Mouse (Mus musculus): ENCODE data around the gene Glb1l2. TPM values are rescaled to one million over a fixed set of nuclear protein-coding genes. Genes with fewer than 3 reads are reported as not detected.

The Glb1l2 gene
- polyA plus RNA-seq, 1 experiment from 2014 or later: 10.2 TPM

DNA sequence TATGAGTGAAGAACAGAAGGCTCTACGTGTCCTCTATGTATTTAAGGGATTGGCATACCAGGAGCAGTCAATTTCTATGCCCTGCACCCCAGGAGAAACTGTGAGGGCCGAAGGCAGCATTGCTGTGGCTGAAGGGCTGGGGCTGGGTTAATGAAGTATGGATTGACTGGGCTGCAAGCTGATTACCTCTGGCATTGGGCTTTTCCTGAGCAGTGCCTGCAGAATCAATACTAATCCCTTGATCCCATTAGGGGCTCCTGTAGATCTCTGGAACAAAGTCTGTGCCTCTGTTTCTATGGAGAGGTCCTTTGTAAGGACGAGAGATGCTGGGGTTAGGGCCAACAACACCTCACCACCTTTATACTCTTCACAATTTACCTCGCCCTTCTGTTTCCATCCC is 59.1 kb downstream of the Glb1l2 start:
- Histone ChIP-seq H3K9me3 (ENCODE audit: control insufficient read depth, low read length) (no peaks in the 10 kb centered on the region), H3K36me3 (ENCODE audit: control insufficient read depth, insufficient read depth, low read length) (no peaks in the 10 kb centered on the region), H3K4me1 (replicated peaks; ENCODE audit: control insufficient read depth, insufficient read depth) (no peaks in the 10 kb centered on the region), H3K9ac (ENCODE audit: low read length) (no peak overlapping the region), H3K27me3 (ENCODE audit: control insufficient read depth, insufficient read depth, low read length) (no peaks in the 10 kb centered on the region), H3K27ac (replicated peaks) (no peak overlapping the region), H3K4me2 (replicated peaks; ENCODE audit: low read depth) (no peak overlapping the region), H3K4me3 (ENCODE audit: low read depth, low read length) (no peak overlapping the region)
- no peak for ATAC-seq (ENCODE audit: low FRiP score, low TSS enrichment)
- 56% methylated on average over 4 of the region's 4 CpGs for WGBS
- no peak for DNase-seq (ENCODE audit: low spot score)
- no peak for TF ChIP-seq CTCF (IDR thresholded peaks at IDR 0.05; ENCODE audit: low read depth)
- TF ChIP-seq EP300 (optimal IDR thresholded peaks at IDR 0.05): no peak

- DNase-seq (ENCODE audit: low spot score) (no peak), ATAC-seq (ENCODE audit: low FRiP score, low TSS enrichment) (no peak)
- WGBS: 88% methylated on average over 3 of the region's 3 CpGs
- Histone ChIP-seq H3K9me3 (ENCODE audit: control insufficient read depth, low read length) (no peaks in the 10 kb centered on the region), H3K27ac (replicated peaks) (no peak overlapping the region), H3K4me2 (replicated peaks; ENCODE audit: low read depth) (no peak overlapping the region), H3K9ac (ENCODE audit: low read length) (no peak overlapping the region), H3K4me1 (replicated peaks; ENCODE audit: control insufficient read depth, insufficient read depth) (no peaks in the 10 kb centered on the region), H3K4me3 (ENCODE audit: low read depth, low read length) (no peak overlapping the region), H3K36me3 (ENCODE audit: control insufficient read depth, insufficient read depth, low read length) (no peaks in the 10 kb centered on the region), H3K27me3 (ENCODE audit: control insufficient read depth, insufficient read depth, low read length) (no peaks in the 10 kb centered on the region)
- TF ChIP-seq CTCF (IDR thresholded peaks at IDR 0.05; ENCODE audit: low read depth) (no peak), EP300 (optimal IDR thresholded peaks at IDR 0.05) (no peak)
Observed at GRCm38 (mm10) chr9:26742817-26743216, 63.5 kb downstream of the Glb1l2 start.

- H3K27ac ChIP-seq (replicated peaks): no peak overlapping the region
- H3K4me2 ChIP-seq (replicated peaks; ENCODE audit: low read depth): no peak overlapping the region
- no peak for ATAC-seq (ENCODE audit: low FRiP score, low TSS enrichment)
- WGBS: 71% methylated on average over 5 of the region's 5 CpGs
- H3K9me3 ChIP-seq (ENCODE audit: control insufficient read depth, low read length): no peaks in the 10 kb centered on the region
- DNase-seq (ENCODE audit: low spot score): no peak
- no peak overlapping the region for H3K4me3 ChIP-seq (ENCODE audit: low read depth, low read length)
- peaks cover 3% of the 10 kb centered on the region; the same call in 1 of the 2 replicates for H3K27me3 ChIP-seq (ENCODE audit: control insufficient read depth, insufficient read depth, low read length)
- no peak for TF ChIP-seq CTCF (IDR thresholded peaks at IDR 0.05; ENCODE audit: low read depth)
- no peak for TF ChIP-seq EP300 (optimal IDR thresholded peaks at IDR 0.05)
- H3K9ac ChIP-seq (ENCODE audit: low read length): no peak overlapping the region
- no peaks in the 10 kb centered on the region for H3K36me3 ChIP-seq (ENCODE audit: control insufficient read depth, insufficient read depth, low read length)
- no peaks in the 10 kb centered on the region for H3K4me1 ChIP-seq (replicated peaks; ENCODE audit: control insufficient read depth, insufficient read depth)
Observed at GRCm38 (mm10) chr9:26737116-26737515, 69.2 kb downstream of the Glb1l2 start.

DNA sequence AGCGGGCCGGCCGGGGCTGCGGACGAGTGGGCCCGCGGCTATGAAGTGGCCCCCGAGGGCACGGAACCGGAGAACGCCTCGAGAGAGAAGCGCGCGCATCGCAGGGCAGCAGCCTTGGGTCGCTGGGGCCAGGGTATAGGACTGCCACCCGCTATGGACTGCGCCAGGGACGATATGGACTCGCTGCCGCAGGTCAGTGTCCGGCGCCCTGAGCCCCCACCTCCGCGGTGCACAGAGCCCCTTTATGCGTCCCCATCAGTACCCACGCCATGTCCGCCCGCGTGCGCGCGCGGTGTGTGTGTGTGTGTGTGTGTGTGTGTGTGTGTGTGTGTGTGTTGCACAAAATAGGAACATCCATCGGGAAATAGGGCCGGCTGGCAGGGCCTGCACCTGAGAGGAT is 72.3 kb downstream of the Glb1l2 start:
- ATAC-seq (ENCODE audit: low FRiP score, low TSS enrichment): peak; percentile 40; the same call in 1 of the 2 replicates
- 4% methylated on average over 30 of the region's 37 CpGs for WGBS

DNA sequence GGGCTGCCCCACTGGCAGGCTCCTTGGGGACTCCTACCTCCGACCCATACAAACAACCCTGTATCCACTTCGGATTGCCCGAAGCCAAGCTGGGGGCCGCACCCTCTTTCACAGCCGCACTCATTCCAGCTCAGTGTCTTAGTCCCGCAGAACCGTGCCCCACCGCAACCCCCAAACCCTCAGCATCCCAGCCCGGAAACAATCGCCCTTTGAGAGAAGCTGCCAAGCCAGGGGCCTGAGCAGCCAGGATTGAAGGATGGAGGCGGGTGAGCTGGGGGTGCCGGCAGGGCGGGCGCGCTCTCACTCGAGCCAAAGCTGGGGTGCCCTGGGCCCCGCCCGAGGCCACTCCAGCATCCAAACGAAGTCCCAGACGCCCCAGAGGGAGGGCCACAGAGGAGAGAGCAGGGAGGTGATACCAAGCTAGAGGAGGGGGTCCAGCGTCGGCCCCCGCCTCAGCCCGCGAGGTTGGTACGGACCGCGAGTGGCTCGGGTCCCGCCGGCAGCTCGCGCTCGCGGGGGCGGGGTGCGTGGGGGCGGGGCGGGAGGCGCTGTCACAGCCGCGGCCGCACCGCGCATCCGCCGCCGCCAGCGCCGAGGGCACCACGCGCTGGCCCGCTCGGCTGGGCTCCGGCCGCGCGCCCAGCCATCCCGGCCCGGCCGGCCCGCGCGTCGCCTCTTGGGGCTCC is 72.9 kb downstream of the Glb1l2 start, which contains the start of gene B3gat1:
Gene B3gat1, plus strand, starts transcription at position 523 of the 686 bp plus-strand sequence.
- no peak within 1 kb of the TSS for H3K27ac ChIP-seq (replicated peaks)
- no peaks in the 10 kb centered on the region for H3K4me1 ChIP-seq (replicated peaks; ENCODE audit: control insufficient read depth, insufficient read depth)
- H3K4me3 ChIP-seq (ENCODE audit: low read depth, low read length): peak within 1 kb of the TSS; percentile 36
- H3K27me3 ChIP-seq (ENCODE audit: control insufficient read depth, insufficient read depth, low read length): peaks cover 3% of the 10 kb centered on the region; the same call in 1 of the 2 replicates
- H3K9me3 ChIP-seq (ENCODE audit: control insufficient read depth, low read length): no peaks in the 10 kb centered on the region
- H3K9ac ChIP-seq (ENCODE audit: low read length): no peak within 1 kb of the TSS
- H3K36me3 ChIP-seq (ENCODE audit: control insufficient read depth, insufficient read depth, low read length): no peaks in the 10 kb centered on the region
- ATAC-seq (ENCODE audit: low FRiP score, low TSS enrichment) (peak; percentile 42; the same call in 1 of the 2 replicates), DNase-seq (ENCODE audit: low spot score) (peak; percentile 13)
- 1% methylated on average over 43 of the region's 65 CpGs for WGBS
- H3K4me2 ChIP-seq (replicated peaks; ENCODE audit: low read depth): peak within 1 kb of the TSS; percentile 57
- TF ChIP-seq EP300 (optimal IDR thresholded peaks at IDR 0.05) (no peak), CTCF (IDR thresholded peaks at IDR 0.05; ENCODE audit: low read depth) (no peak)

More for the DNA sequence above, 72.3 kb downstream of the Glb1l2 start:
- Histone ChIP-seq H3K4me2 (replicated peaks; ENCODE audit: low read depth) (peak overlapping the region; percentile 57), H3K27ac (replicated peaks) (no peak overlapping the region), H3K9me3 (ENCODE audit: control insufficient read depth, low read length) (no peaks in the 10 kb centered on the region), H3K9ac (ENCODE audit: low read length) (no peak overlapping the region), H3K4me1 (replicated peaks; ENCODE audit: control insufficient read depth, insufficient read depth) (no peaks in the 10 kb centered on the region), H3K27me3 (ENCODE audit: control insufficient read depth, insufficient read depth, low read length) (peaks cover 3% of the 10 kb centered on the region; the same call in 1 of the 2 replicates), H3K4me3 (ENCODE audit: low read depth, low read length) (peak overlapping the region; percentile 36), H3K36me3 (ENCODE audit: control insufficient read depth, insufficient read depth, low read length) (no peaks in the 10 kb centered on the region)
- TF ChIP-seq EP300 (optimal IDR thresholded peaks at IDR 0.05) (no peak), CTCF (IDR thresholded peaks at IDR 0.05; ENCODE audit: low read depth) (no peak)
- peak; percentile 15 for DNase-seq (ENCODE audit: low spot score)

DNA sequence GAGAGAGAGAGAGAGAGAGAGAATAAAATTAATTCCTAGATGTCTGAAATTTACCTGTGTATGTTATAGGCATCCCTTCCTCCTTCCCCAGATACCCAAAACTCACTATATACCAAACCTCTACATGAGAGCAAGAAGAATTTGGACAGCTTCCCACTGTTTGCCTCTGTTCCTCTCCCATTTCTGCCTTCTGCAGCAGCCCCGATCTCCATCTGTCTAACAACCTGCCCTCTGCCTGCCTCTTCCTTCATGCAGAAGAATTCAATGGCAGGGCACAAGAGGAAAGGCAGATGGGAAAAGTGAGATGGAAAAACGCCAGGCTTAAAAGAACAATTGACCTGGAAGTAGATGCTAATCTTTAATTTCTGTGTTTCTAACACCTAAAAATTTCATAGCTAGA is 77.7 kb downstream of the Glb1l2 start:
- 0 out of 2 replicates have a peak, but pooled peaks cover 3% of the 10 kb centered on the region for H3K27me3 ChIP-seq (ENCODE audit: control insufficient read depth, insufficient read depth, low read length)
- no peak for TF ChIP-seq CTCF (IDR thresholded peaks at IDR 0.05; ENCODE audit: low read depth)
- TF ChIP-seq EP300 (optimal IDR thresholded peaks at IDR 0.05): no peak
- no peak overlapping the region for H3K27ac ChIP-seq (replicated peaks)
- H3K4me2 ChIP-seq (replicated peaks; ENCODE audit: low read depth): no peak overlapping the region
- no peak for ATAC-seq (ENCODE audit: low FRiP score, low TSS enrichment)
- H3K9me3 ChIP-seq (ENCODE audit: control insufficient read depth, low read length): no peaks in the 10 kb centered on the region
- no peaks in the 10 kb centered on the region for H3K36me3 ChIP-seq (ENCODE audit: control insufficient read depth, insufficient read depth, low read length)
- H3K4me3 ChIP-seq (ENCODE audit: low read depth, low read length): no peak overlapping the region
- H3K9ac ChIP-seq (ENCODE audit: low read length): no peak overlapping the region
- DNase-seq (ENCODE audit: low spot score): no peak
- no peaks in the 10 kb centered on the region for H3K4me1 ChIP-seq (replicated peaks; ENCODE audit: control insufficient read depth, insufficient read depth)
- 63% methylated on average over 2 of the region's 2 CpGs for WGBS

All from stomach, postnatal 0 days (tissue).